Mouse (Mus musculus) layer of hippocampus, adult 18-20 months (tissue): ENCODE data around the gene Ptprh. TPM values are rescaled to one million over a fixed set of nuclear protein-coding genes. Genes with fewer than 3 reads are reported as not detected.
A peak's percentile ranks its signal among the peaks of the same experiment; 100 is the strongest.
"Not testable (repeated sequence)": the region's sequence is repeated elsewhere in the genome, so short reads cannot be mapped to it uniquely, and the experiment has no call there.

Source experiments
- DNase-seq, 2 experiments: peaks; one replicate each; pipeline ENCODE4 v3.0.0; 2022; ENCODE audit warnings: low spot score in 2 of 2
- total RNA-seq, 2 experiments: library from RNA; stranded (reverse); gene quantifications; 2 replicates each; pipeline ENCODE4 v1.2.3; 2021

Gene Ptprh
- total RNA-seq, 2 experiments from 2014 or later = 0.38 to 0.50 TPM

- no peak for DNase-seq
Observed at GRCm38 (mm10) chr7:4608002-4608401, 4.2 kb upstream of the Ptprh start.

GRCm38 (mm10) chr7:4602969-4603368 lies 872 bp downstream of the Ptprh start:
- DNase-seq = no peak

- not testable (repeated sequence) for DNase-seq
Observed at GRCm38 (mm10) chr7:4597046-4597445, 6.8 kb downstream of the Ptprh start.

- not testable (repeated sequence) for DNase-seq
Observed at GRCm38 (mm10) chr7:4581481-4581880, 22.4 kb downstream of the Ptprh start.

GRCm38 (mm10) chr7:4572361-4572760 lies 31.5 kb downstream of the Ptprh start:
- DNase-seq = not testable (repeated sequence)

- DNase-seq = no peak
Observed at GRCm38 (mm10) chr7:4562660-4563059, 41.2 kb downstream of the Ptprh start.

GRCm38 (mm10) chr7:4557167-4557560 lies 46.7 kb downstream of the Ptprh start:
- no peak for DNase-seq

- peak; percentile 66 to 87 for DNase-seq
Observed at GRCm38 (mm10) chr7:4556256-4557166, 47.3 kb downstream of the Ptprh start.

GRCm38 (mm10) chr7:4547221-4547641 lies 56.6 kb downstream of the Ptprh start, which contains the start of gene Syt5:
Gene Syt5, minus strand, starts transcription at chr7:4547541.
- DNase-seq = peak; percentile 62 to 80

- peak; percentile 94 to 97 for DNase-seq
Observed at GRCm38 (mm10) chr7:4546591-4547131, 57.2 kb downstream of the Ptprh start.

GRCm38 (mm10) chr7:4546050-4546449 lies 57.8 kb downstream of the Ptprh start:
- DNase-seq = no peak

GRCm38 (mm10) chr7:4542013-4542412 lies 61.8 kb downstream of the Ptprh start:
- no peak for DNase-seq

- no peak for DNase-seq
Observed at GRCm38 (mm10) chr7:4541344-4541743, 62.5 kb downstream of the Ptprh start.

GRCm38 (mm10) chr7:4539019-4539418 lies 64.8 kb downstream of the Ptprh start:
- no peak for DNase-seq

GRCm38 (mm10) chr7:4537181-4537580 lies 66.7 kb downstream of the Ptprh start:
- no peak for DNase-seq

GRCm38 (mm10) chr7:4536369-4536768 lies 67.5 kb downstream of the Ptprh start:
- no peak for DNase-seq

- no peak for DNase-seq
Observed at GRCm38 (mm10) chr7:4532005-4532729, 71.7 kb downstream of the Ptprh start, which contains the start of gene Dnaaf3. Gene Dnaaf3, minus strand, starts transcription at chr7:4532453.

- DNase-seq = not testable (repeated sequence)
Observed at GRCm38 (mm10) chr7:4530166-4530565, 73.7 kb downstream of the Ptprh start.

GRCm38 (mm10) chr7:4527302-4527689 lies 76.5 kb downstream of the Ptprh start:
- no peak for DNase-seq

GRCm38 (mm10) chr7:4526341-4527301 lies 77.2 kb downstream of the Ptprh start:
- DNase-seq = peak; percentile 62 to 73
